Mouse (Mus musculus): ENCODE data around the gene Sdc4.

DNA sequence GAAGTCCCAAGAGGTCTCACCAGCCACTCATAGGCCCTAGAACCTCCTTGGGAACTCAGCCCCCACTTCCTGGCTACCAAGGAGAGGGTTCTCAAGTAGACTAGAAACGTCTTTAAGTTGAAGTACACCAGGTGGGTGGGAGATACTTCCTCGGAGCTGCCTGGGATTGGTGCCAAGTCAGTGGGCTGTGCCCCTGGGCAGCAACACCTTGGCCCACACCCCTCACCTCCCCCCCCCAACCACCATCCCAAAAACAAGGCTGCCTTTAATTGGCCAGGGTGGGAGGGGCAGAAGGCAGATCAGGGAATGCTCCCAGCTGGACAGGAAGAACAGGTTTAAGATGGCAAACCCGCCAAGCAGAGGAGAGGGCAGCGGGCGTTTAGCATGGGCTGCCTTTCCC is 3.4 kb downstream of the Sdc4 start:
- TF ChIP-seq CTCF (IDR thresholded peaks at IDR 0.05; ENCODE audit: low read depth, low read length) (0 out of 2 replicates have a peak, but pooled peaks have one; percentile 1), POLR2A (IDR thresholded peaks at IDR 0.05; ENCODE audit: extremely low read depth, insufficient read depth, low read length) (0 out of 2 replicates have a peak, but pooled peaks have one; percentile 28)

Data from liver, adult 2 months (tissue).